Mouse (Mus musculus) hindbrain, embryonic 11.5 days (tissue): ENCODE data around the gene Opcml. TPM values are rescaled to one million over a fixed set of nuclear protein-coding genes. Genes with fewer than 3 reads are reported as not detected.

ENCODE experiments used
- ATAC-seq: fragments of 200-750 bp; cut with Nextera tagmentation; 2 replicates; pipeline ENCODE4 v1.8.0; 2017; ENCODE audit warnings: mild to moderate bottlenecking, moderate TSS enrichment, moderate library complexity; ENCODE audit not compliant: low FRiP score
- DNase-seq: peaks from one replicate; pipeline ENCODE4 v3.0.0-alpha.2; 2015; ENCODE audit warnings: low spot score
- H3K27ac ChIP-seq: fragments of 300-500 bp; sonication (generic); 2 replicates; pipeline ENCODE4 v1.5.1; 2014; ENCODE audit warnings: mild to moderate bottlenecking, low read depth, low read length
- H3K27me3 ChIP-seq: fragments of 300-500 bp; sonication (generic); 2 replicates; pipeline ENCODE4 v1.6.1; 2014; ENCODE audit warnings: mild to moderate bottlenecking, low read length, moderate library complexity, mixed read lengths; ENCODE audit not compliant: control insufficient read depth, insufficient read depth
- H3K36me3 ChIP-seq: fragments of 300-500 bp; sonication (generic); 2 replicates; pipeline ENCODE4 v1.6.1; 2014; ENCODE audit warnings: mild to moderate bottlenecking, low read length, moderate library complexity, mixed read lengths; ENCODE audit not compliant: control insufficient read depth, insufficient read depth
- H3K4me1 ChIP-seq: fragments of 300-500 bp; sonication (generic); replicated peaks from 2 replicates; pipeline ENCODE4 v1.6.1; 2014; ENCODE audit warnings: low read length, mixed read lengths; ENCODE audit not compliant: control insufficient read depth, insufficient read depth
- H3K4me2 ChIP-seq: fragments of 300-500 bp; sonication (generic); replicated peaks from 2 replicates; pipeline ENCODE4 v1.6.1; 2014; ENCODE audit warnings: mild to moderate bottlenecking, low read depth, low read length
- H3K4me3 ChIP-seq: fragments of 300-500 bp; sonication (generic); 2 replicates; pipeline ENCODE4 v1.5.1; 2014; ENCODE audit warnings: low read depth, low read length
- H3K9ac ChIP-seq: fragments of 300-500 bp; sonication (generic); 2 replicates; pipeline ENCODE4 v1.6.1; 2014; ENCODE audit warnings: low read depth, low read length
- H3K9me3 ChIP-seq: fragments of 300-500 bp; sonication (generic); 2 replicates; pipeline ENCODE4 v1.6.1; 2016; ENCODE audit warnings: low read length; ENCODE audit not compliant: control insufficient read depth
- WGBS: fragments of 180-500 bp; shearing (Covaris S2); extraction: QIAGEN DNeasy Blood & Tissue Kit; methylation state at CpG from one replicate; pipeline ENCODE4 v1.1.7; 2014; 5-methylcytosine and 5-hydroxymethylcytosine counted together
- polyA plus RNA-seq: library from polyadenylated mRNA; unstranded; fragments of >200 nt; fragmentation: Nextera tagmentation; extraction: Ambion mirVana; gene quantifications from 2 replicates; pipeline ENCODE4 v1.2.1, GENCODE M21; 2014

Opcml gene
- polyA plus RNA-seq, 1 experiment from 2014 or later, result 5.7 TPM

GRCm38 (mm10) chr9:28681252-28682037 is 890.9 kb downstream of the Opcml start:
- Histone ChIP-seq H3K4me3 (no peak overlapping the region), H3K27ac (no peak overlapping the region), H3K9ac (no peak overlapping the region), H3K9me3 (no peaks in the 10 kb centered on the region), H3K36me3 (no peaks in the 10 kb centered on the region), H3K4me2 (no peak overlapping the region), H3K27me3 (no peaks in the 10 kb centered on the region), H3K4me1 (no peaks in the 10 kb centered on the region)
- DNase-seq (no peak), ATAC-seq (no peak)
- 71% methylated on average over 6 of the region's 6 CpGs for WGBS

DNA sequence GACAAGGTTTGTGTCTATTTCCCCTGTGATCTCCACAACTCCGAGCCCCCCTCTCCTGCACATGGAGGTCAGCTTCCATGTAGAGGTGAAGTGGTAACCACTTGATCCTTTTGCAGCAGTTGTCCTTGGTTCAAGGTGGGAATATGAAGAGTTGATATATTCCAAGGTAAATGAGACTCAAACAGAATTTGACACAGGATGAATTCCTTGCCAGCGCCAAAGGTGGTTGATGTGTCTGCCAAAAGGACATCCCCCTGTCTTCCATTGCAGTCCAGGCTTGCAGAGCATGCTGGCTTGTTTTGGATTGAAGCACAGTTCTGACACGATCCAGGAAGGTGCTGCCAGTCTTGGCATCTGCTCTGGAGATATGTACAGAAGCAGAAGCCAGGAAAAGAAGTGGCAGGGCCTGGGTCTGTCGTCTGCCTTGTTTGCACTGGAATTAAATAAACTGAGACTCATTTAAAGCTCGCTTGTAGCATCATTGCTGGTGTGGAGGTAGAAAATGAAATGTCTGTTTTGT is 893.4 kb downstream of the Opcml start:
- Histone ChIP-seq H3K4me1 (no peaks in the 10 kb centered on the region), H3K4me2 (no peak overlapping the region), H3K4me3 (no peak overlapping the region), H3K36me3 (no peaks in the 10 kb centered on the region), H3K27me3 (no peaks in the 10 kb centered on the region), H3K9ac (no peak overlapping the region), H3K27ac (no peak overlapping the region), H3K9me3 (no peaks in the 10 kb centered on the region)
- 85% methylated on average over 5 of the region's 5 CpGs for WGBS
- ATAC-seq (no peak), DNase-seq (no peak)

DNA sequence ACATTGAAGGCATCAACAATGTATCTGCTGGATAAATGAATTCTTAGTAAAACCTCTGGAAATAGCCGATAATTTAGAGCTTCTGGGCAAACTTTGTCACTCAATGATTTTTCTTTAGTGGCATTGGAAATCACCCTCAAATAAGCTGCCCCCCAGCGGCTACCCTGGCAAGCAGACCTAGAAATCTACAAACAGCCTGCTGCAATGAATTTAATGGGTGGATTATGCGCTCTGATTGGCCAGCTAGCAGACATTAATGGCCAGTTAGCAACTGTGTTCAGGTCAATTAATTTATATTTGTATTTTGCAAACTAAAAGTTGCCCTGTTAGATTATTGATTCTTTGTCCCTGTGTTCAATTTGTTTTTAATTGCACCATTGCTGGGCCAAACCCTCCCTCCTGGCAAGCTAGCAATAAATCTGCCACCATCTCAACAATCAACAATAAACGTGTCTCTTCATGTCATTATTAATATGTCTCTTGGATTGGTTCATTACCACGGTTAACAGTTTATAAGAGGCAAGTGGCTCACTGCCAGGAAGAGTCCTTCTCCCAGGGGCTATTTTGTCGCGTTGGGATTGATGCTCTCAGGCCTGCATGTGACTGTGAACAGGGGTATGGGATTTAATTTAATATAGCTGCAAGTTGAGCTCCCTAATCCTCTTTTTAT is 896.5 kb downstream of the Opcml start:
- Histone ChIP-seq H3K4me3 (no peak overlapping the region), H3K9ac (no peak overlapping the region), H3K9me3 (no peaks in the 10 kb centered on the region), H3K27ac (no peak overlapping the region), H3K36me3 (no peaks in the 10 kb centered on the region), H3K4me1 (no peaks in the 10 kb centered on the region), H3K4me2 (no peak overlapping the region), H3K27me3 (no peaks in the 10 kb centered on the region)
- DNase-seq (no peak), ATAC-seq (no peak)
- WGBS, result 80% methylated on average over 7 of the region's 7 CpGs

DNA sequence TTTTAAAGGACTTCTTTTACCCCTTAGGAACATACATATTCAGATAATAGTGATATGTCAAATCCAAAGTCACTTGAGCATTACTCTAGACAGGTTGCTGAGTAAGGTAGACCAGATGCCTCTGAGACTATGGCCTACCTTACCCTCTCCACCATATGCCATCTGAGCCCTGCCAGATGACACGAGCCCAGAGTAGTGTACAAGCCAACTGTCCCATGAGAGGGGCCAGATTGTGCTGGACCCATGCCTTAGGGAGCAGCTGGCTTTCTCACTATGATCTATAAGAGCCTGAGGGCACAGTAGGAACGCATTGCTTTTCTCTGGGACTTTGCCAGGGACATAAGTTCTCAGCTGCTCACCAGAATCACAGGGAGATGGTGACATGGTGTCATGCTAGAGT is 899.6 kb downstream of the Opcml start:
- Histone ChIP-seq H3K4me1 (no peaks in the 10 kb centered on the region), H3K27me3 (no peaks in the 10 kb centered on the region), H3K4me3 (no peak overlapping the region), H3K36me3 (no peaks in the 10 kb centered on the region), H3K9me3 (no peaks in the 10 kb centered on the region), H3K27ac (no peak overlapping the region), H3K4me2 (no peak overlapping the region), H3K9ac (no peak overlapping the region)
- ATAC-seq (no peak), DNase-seq (no peak)
- WGBS, result 76% methylated on average over 2 of the region's 2 CpGs

DNA sequence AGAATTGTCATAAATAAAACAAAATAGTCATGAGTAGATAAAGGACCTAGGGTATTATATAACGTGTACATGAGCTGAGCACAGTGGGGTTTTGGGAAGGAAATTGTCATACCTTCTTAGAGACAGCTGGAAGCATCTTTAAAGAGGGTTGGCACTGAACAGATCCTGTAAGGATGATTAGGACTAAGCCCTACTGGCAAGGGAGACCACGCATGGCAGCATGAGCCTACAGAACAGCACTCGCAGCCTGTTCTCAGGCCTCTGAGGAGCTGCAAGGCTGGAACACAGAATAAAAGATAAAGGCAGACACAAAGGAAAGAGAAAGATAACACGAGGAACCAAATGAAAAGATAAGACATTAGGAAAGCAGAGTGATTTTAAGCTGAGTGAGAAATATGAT is 915.2 kb downstream of the Opcml start:
- Histone ChIP-seq H3K9ac (no peak overlapping the region), H3K36me3 (no peaks in the 10 kb centered on the region), H3K4me1 (no peaks in the 10 kb centered on the region), H3K27ac (no peak overlapping the region), H3K9me3 (no peaks in the 10 kb centered on the region), H3K4me2 (no peak overlapping the region), H3K4me3 (no peak overlapping the region), H3K27me3 (no peaks in the 10 kb centered on the region)
- ATAC-seq, result no peak
- WGBS, result 88% methylated on average over 4 of the region's 4 CpGs
- DNase-seq, result no peak

GRCm38 (mm10) chr9:28714544-28714943 is 924.0 kb downstream of the Opcml start:
- Histone ChIP-seq H3K9ac (no peak overlapping the region), H3K27me3 (no peaks in the 10 kb centered on the region), H3K4me3 (no peak overlapping the region), H3K9me3 (no peaks in the 10 kb centered on the region), H3K36me3 (no peaks in the 10 kb centered on the region), H3K4me1 (no peaks in the 10 kb centered on the region), H3K27ac (no peak overlapping the region), H3K4me2 (no peak overlapping the region)
- 79% methylated on average over 2 of the region's 2 CpGs for WGBS
- ATAC-seq (no peak), DNase-seq (no peak)

GRCm38 (mm10) chr9:28720186-28720585 is 929.6 kb downstream of the Opcml start:
- H3K27ac ChIP-seq, result no peak overlapping the region
- no peak overlapping the region for H3K4me2 ChIP-seq
- ATAC-seq (no peak), DNase-seq (no peak)
- H3K4me3 ChIP-seq, result no peak overlapping the region
- H3K36me3 ChIP-seq, result no peaks in the 10 kb centered on the region
- H3K9ac ChIP-seq, result no peak overlapping the region
- H3K4me1 ChIP-seq, result no peaks in the 10 kb centered on the region
- H3K9me3 ChIP-seq, result no peaks in the 10 kb centered on the region
- 96% methylated on average over 2 of the region's 2 CpGs for WGBS
- no peaks in the 10 kb centered on the region for H3K27me3 ChIP-seq

GRCm38 (mm10) chr9:28731811-28732602 is 941.4 kb downstream of the Opcml start:
- WGBS, result 75% methylated on average over 10 of the region's 10 CpGs
- DNase-seq, result no peak
- no peak overlapping the region for H3K4me3 ChIP-seq
- H3K9ac ChIP-seq, result no peak overlapping the region
- no peaks in the 10 kb centered on the region for H3K9me3 ChIP-seq
- no peak overlapping the region for H3K27ac ChIP-seq
- H3K4me1 ChIP-seq, result no peaks in the 10 kb centered on the region
- no peaks in the 10 kb centered on the region for H3K36me3 ChIP-seq
- no peaks in the 10 kb centered on the region for H3K27me3 ChIP-seq
- no peak for ATAC-seq
- no peak overlapping the region for H3K4me2 ChIP-seq
